Mouse (Mus musculus) C2C12 (cell line): ENCODE results near the gene Cox5a.

Source experiments
- CEBPB ChIP-seq: IDR thresholded peaks from one replicate; pipeline ENCODE4 v1.6.1; 2011; ENCODE audit warnings: low read depth, mild to moderate bottlenecking, control low read depth, moderate library complexity
- CTCF ChIP-seq: IDR thresholded peaks from one replicate; pipeline ENCODE4 v1.5.1; 2011; ENCODE audit not compliant: control insufficient read depth, insufficient read depth, insufficient read length
- FOSL1 ChIP-seq: IDR thresholded peaks from one replicate; pipeline ENCODE4 v1.8.0; 2011; ENCODE audit warnings: mild to moderate bottlenecking, low read length; ENCODE audit not compliant: poor library complexity, insufficient read depth, severe bottlenecking
- MAX ChIP-seq: IDR thresholded peaks from one replicate; pipeline ENCODE4 v1.6.1; 2011; ENCODE audit warnings: mild to moderate bottlenecking, control low read depth
- MYOD1 ChIP-seq: IDR thresholded peaks from one replicate; pipeline ENCODE4 v1.6.1; 2011; ENCODE audit warnings: low read depth; ENCODE audit not compliant: control insufficient read depth, insufficient read length
- MYOG ChIP-seq: IDR thresholded peaks from one replicate; pipeline ENCODE4 v1.6.1; 2011; ENCODE audit not compliant: control insufficient read depth, insufficient read length; ENCODE audit errors: extremely low read depth
- USF1 ChIP-seq: IDR thresholded peaks from one replicate; pipeline ENCODE4 v1.6.1; 2011; ENCODE audit warnings: low read depth, mild to moderate bottlenecking, control low read depth, moderate library complexity

GRCm38 (mm10) chr9:57560861-57561710, 40.0 kb downstream of the Cox5a start, which contains the start of gene Scamp2:
- TF ChIP-seq CTCF, result no peak
- no peak for TF ChIP-seq MAX
- no peak for TF ChIP-seq MYOG
- TF ChIP-seq USF1, result no peak
- no peak for TF ChIP-seq FOSL1
- TF ChIP-seq CEBPB, result no peak
- no peak for TF ChIP-seq MYOD1
